Mouse (Mus musculus) kidney, adult 2 months (tissue): ENCODE measurements around the gene Fchsd2.

ENCODE experiments used
- CTCF ChIP-seq: fragments of 200-500 bp; conservative IDR thresholded peaks from 2 replicates; pipeline ENCODE4 v1.5.1; 2011; ENCODE audit warnings: low read depth, mild to moderate bottlenecking, control low read depth, low read length, moderate library complexity, mixed read lengths; ENCODE audit not compliant: insufficient read depth, insufficient read length
- POLR2A ChIP-seq: fragments of 200-500 bp; IDR thresholded peaks from one replicate; pipeline ENCODE4 v1.6.1; 2011; ENCODE audit warnings: low read depth, low read length, control low read depth

DNA sequence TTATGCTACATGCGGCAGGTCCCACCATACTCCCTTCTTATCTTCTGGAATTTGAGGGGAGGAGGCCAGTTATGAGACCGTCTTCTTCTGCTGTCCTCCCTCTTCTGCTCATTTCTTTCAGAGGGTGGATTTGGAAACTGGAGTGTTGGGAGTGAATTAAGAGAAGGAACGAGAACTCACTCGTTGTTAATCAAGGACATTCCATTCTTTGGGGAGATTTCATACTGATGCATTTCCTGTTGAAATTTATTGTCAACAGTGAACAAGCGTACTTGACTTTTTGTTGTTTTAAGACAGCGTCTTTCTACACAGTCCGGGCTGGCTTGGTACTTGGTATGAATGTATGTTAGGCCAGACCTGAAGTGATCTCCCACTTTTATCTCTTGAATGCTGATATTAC lies 26.7 kb downstream of the Fchsd2 start:
- no peak for TF ChIP-seq CTCF
- no peak for TF ChIP-seq POLR2A
